Mouse (Mus musculus): Measurements from ENCODE around the gene Nckap1l.

The Nckap1l gene

GRCm38 (mm10) chr15:103501186-103501585 lies 47.6 kb downstream of the Nckap1l start:
- DNase-seq: no peak

GRCm38 (mm10) chr15:103502435-103503250 lies 49.0 kb downstream of the Nckap1l start, which contains the start of gene Pde1b:
Gene Pde1b, plus strand, starts transcription at chr15:103503034.
- DNase-seq: peak; percentile 54

- no peak for DNase-seq
These were observed 49.6 kb downstream of the Nckap1l start for GRCm38 (mm10) chr15:103503251-103503600.

- DNase-seq: peak; percentile 25
These were observed 50.1 kb downstream of the Nckap1l start for GRCm38 (mm10) chr15:103503660-103504059.

- no peak for DNase-seq
These were observed 55.7 kb downstream of the Nckap1l start for GRCm38 (mm10) chr15:103509317-103509716.

- no peak for DNase-seq
These were observed 58.1 kb downstream of the Nckap1l start for GRCm38 (mm10) chr15:103511652-103512051.

- DNase-seq: peak; percentile 37
These were observed 60.0 kb downstream of the Nckap1l start for GRCm38 (mm10) chr15:103513621-103514031.

- DNase-seq: peak; percentile 87
These were observed 60.5 kb downstream of the Nckap1l start for GRCm38 (mm10) chr15:103514119-103514518.

- DNase-seq: no peak
These were observed 61.3 kb downstream of the Nckap1l start for GRCm38 (mm10) chr15:103514914-103515313.

GRCm38 (mm10) chr15:103518600-103519385 lies 65.2 kb downstream of the Nckap1l start:
- DNase-seq: no peak

GRCm38 (mm10) chr15:103519386-103520378 lies 66.1 kb downstream of the Nckap1l start:
- DNase-seq: no peak

- no peak for DNase-seq
These were observed 69.0 kb downstream of the Nckap1l start for GRCm38 (mm10) chr15:103522458-103523099.

- no peak for DNase-seq
These were observed 69.6 kb downstream of the Nckap1l start for GRCm38 (mm10) chr15:103523156-103523555.

GRCm38 (mm10) chr15:103530372-103530771 lies 76.8 kb downstream of the Nckap1l start:
- peak; percentile 38 for DNase-seq

GRCm38 (mm10) chr15:103534054-103534620 lies 80.5 kb downstream of the Nckap1l start:
- DNase-seq: no peak

- no peak for DNase-seq
These were observed 81.4 kb downstream of the Nckap1l start for GRCm38 (mm10) chr15:103535030-103535429.

- DNase-seq: no peak
These were observed 82.2 kb downstream of the Nckap1l start for GRCm38 (mm10) chr15:103535786-103536185.

GRCm38 (mm10) chr15:103536456-103536855 lies 82.9 kb downstream of the Nckap1l start:
- DNase-seq: no peak

- no peak for DNase-seq
These were observed 83.6 kb downstream of the Nckap1l start for GRCm38 (mm10) chr15:103537011-103537821.

GRCm38 (mm10) chr15:103537822-103538213 lies 84.2 kb downstream of the Nckap1l start, which contains the start of gene Ppp1r1a:
Gene Ppp1r1a, minus strand, starts transcription at chr15:103538003.
- DNase-seq: peak; percentile 34

- DNase-seq: no peak
These were observed 85.7 kb downstream of the Nckap1l start for GRCm38 (mm10) chr15:103539259-103539658.
